Mouse (Mus musculus): ENCODE measurements around the gene Syde2. TPM values are rescaled to one million over a fixed set of nuclear protein-coding genes. Genes with fewer than 3 reads are reported as not detected.

The Syde2 gene
- polyA plus RNA-seq, 1 experiment, result 23.0 TPM

DNA sequence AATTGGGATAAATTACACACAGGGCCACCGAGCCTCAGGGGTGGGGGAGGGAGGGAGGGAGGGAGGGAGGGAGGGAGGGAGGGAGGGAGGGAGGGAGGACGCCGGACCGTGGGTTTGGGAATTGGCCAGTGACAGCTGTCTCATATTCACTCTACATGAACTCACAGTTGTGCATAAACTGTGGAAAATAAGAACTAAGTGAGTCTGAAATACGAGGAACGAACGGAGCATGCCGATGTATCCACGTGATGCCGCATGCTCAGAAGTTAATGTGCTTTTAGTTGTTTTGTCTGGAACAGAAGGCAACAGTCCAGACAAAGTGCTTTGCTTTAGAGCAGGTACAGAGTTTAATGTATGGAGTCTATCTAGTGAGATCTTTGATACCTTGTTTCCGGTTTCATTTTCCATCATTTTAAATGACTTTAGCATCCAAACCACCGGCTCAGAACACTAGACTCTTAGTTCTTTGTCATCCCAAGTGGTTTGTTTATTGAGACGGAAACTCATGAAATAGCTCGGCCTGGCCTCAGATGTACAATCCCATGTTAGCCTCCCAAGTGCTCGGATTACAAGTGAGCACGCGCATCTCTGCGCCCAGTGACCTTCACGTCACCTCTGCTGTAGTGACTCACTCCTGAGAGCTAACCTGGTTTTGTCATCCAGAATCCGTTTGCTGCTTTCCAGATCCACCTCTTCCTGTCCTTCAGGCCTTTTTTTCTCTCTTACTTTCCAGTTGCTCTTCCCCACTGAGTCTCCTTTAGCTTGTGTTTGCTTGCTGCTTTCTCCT is 22.4 kb downstream of the Syde2 start:
- Histone ChIP-seq H3K36me3 (ENCODE audit: control insufficient read depth, insufficient read depth, low read length, poor library complexity, severe bottlenecking) (peaks cover 21% of the 10 kb centered on the region), H3K4me3 (ENCODE audit: low read depth, low read length) (no peak overlapping the region)

DNA sequence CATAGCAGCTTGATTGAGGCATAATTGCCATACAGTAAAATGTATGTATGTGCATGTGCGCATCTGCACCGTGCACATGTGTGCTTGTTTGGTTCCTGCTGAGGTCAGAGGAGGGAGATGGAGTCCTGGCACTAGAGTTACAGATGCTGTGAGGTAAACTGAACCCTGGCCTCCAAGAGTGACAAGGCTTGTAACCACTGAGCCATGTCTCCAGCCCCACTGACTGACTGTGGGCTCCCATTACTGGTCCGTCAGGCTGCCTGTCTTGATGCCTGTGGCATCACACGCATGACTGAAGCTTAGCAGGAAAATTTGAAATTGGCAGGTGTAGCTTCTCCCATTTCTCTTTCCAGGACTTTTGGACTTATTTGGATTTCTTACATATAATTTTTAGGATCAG is 23.1 kb downstream of the Syde2 start:
- no peak for TF ChIP-seq EP300 (IDR thresholded peaks at IDR 0.05; ENCODE audit: insufficient read depth, low read depth, low read length)
- TF ChIP-seq CTCF (IDR thresholded peaks at IDR 0.05; ENCODE audit: low read depth, low read length), result no peak
- no peak for TF ChIP-seq POLR2A (IDR thresholded peaks at IDR 0.05; ENCODE audit: insufficient read depth, low read length)
- 0 out of 2 replicates have a peak, but pooled peaks cover 5% of the 10 kb centered on the region for H3K9me3 ChIP-seq (replicated peaks; ENCODE audit: control insufficient read depth, insufficient read depth, low read length, poor library complexity, severe bottlenecking)
- no peak overlapping the region for H3K9ac ChIP-seq (ENCODE audit: low read depth, poor library complexity, severe bottlenecking)
- H3K27ac ChIP-seq (ENCODE audit: insufficient read depth, low read length), result peak overlapping the region; percentile 42
- no peak overlapping the region for H3K4me3 ChIP-seq (ENCODE audit: low read depth, low read length)
- H3K27me3 ChIP-seq (ENCODE audit: control insufficient read depth, insufficient read depth, low read length, poor library complexity, severe bottlenecking), result no peaks in the 10 kb centered on the region
- peaks cover 2% of the 10 kb centered on the region for H3K4me1 ChIP-seq (ENCODE audit: control insufficient read depth, insufficient read depth, low read length)
- peaks cover 25% of the 10 kb centered on the region for H3K36me3 ChIP-seq (ENCODE audit: control insufficient read depth, insufficient read depth, low read length, poor library complexity, severe bottlenecking)

More for the DNA sequence above, 22.4 kb downstream of the Syde2 start:
- H3K27me3 ChIP-seq (ENCODE audit: control insufficient read depth, insufficient read depth, low read length, poor library complexity, severe bottlenecking), result no peaks in the 10 kb centered on the region
- peaks cover 2% of the 10 kb centered on the region for H3K4me1 ChIP-seq (ENCODE audit: control insufficient read depth, insufficient read depth, low read length)
- no peak overlapping the region for H3K9ac ChIP-seq (ENCODE audit: low read depth, poor library complexity, severe bottlenecking)
- 0 out of 2 replicates have a peak, but pooled peaks cover 5% of the 10 kb centered on the region for H3K9me3 ChIP-seq (replicated peaks; ENCODE audit: control insufficient read depth, insufficient read depth, low read length, poor library complexity, severe bottlenecking)
- TF ChIP-seq POLR2A (IDR thresholded peaks at IDR 0.05; ENCODE audit: insufficient read depth, low read length) (no peak), EP300 (IDR thresholded peaks at IDR 0.05; ENCODE audit: insufficient read depth, low read depth, low read length) (peak; percentile 56; the same call in 1 of the 2 replicates)
- peak overlapping the region; percentile 42 for H3K27ac ChIP-seq (ENCODE audit: insufficient read depth, low read length)

DNA sequence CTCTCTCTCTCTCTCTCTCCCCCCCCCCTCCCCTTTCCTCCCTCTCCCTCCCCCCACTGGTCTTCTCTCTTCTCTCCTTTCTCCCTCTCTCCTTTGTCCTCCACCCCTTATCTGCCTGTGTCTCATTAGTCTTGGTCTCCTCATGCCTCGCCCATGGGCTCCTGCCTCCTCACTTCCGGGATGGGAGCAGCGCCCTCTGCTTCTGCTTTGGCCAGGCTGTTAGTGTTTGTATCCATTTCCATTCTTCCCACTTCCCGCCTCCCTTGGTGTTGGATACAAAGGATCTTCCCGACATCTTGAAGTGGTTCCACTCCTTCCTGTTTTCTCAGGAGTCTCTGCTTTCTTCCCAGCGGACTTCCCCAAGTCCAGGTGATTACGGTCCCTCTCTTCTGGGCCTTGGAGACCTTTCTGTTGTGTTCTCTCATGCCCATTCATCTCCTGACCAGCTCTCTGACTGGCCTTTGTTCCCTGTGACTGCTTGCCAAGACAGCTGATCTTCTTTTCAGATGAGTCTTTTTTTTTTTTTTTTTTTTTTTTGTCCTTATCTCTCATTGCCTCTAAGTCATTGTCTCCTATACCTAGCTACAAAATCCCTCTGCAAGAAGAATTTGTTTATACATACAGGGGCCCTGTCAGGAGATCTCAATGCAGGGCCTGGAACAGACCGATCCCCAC is 24.0 kb downstream of the Syde2 start:
- no peak overlapping the region for H3K27ac ChIP-seq (ENCODE audit: insufficient read depth, low read length)

DNA sequence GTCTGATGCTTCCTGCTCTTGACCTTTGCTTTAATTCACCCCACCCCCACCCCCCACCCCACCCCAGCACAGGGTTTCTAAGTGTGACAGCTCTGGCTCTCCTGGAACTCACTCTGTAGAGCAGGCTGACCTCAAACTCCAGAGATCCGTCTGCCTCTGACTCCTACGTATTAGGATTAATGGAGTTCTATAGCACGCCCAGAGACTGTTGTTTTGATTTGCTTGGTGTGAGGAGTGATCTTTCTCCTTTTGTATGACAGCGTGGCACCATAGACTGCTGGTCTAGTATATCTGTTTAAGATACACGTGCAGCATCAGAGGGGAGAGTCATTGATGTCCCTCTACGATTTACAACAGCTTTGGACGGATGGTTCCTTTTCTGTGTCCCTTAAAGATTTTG is 25.8 kb downstream of the Syde2 start:
- H3K9me3 ChIP-seq (replicated peaks; ENCODE audit: control insufficient read depth, insufficient read depth, low read length, poor library complexity, severe bottlenecking), result 0 out of 2 replicates have a peak, but pooled peaks cover 5% of the 10 kb centered on the region
- H3K27ac ChIP-seq (ENCODE audit: insufficient read depth, low read length), result no peak overlapping the region
- no peaks in the 10 kb centered on the region for H3K4me1 ChIP-seq (ENCODE audit: control insufficient read depth, insufficient read depth, low read length)
- H3K9ac ChIP-seq (ENCODE audit: low read depth, poor library complexity, severe bottlenecking), result no peak overlapping the region
- TF ChIP-seq POLR2A (IDR thresholded peaks at IDR 0.05; ENCODE audit: insufficient read depth, low read length), result no peak
- no peak overlapping the region for H3K4me3 ChIP-seq (ENCODE audit: low read depth, low read length)
- H3K36me3 ChIP-seq (ENCODE audit: control insufficient read depth, insufficient read depth, low read length, poor library complexity, severe bottlenecking), result peaks cover 30% of the 10 kb centered on the region
- no peaks in the 10 kb centered on the region for H3K27me3 ChIP-seq (ENCODE audit: control insufficient read depth, insufficient read depth, low read length, poor library complexity, severe bottlenecking)

More for the DNA sequence above, 24.0 kb downstream of the Syde2 start:
- no peak overlapping the region for H3K9ac ChIP-seq (ENCODE audit: low read depth, poor library complexity, severe bottlenecking)
- TF ChIP-seq POLR2A (IDR thresholded peaks at IDR 0.05; ENCODE audit: insufficient read depth, low read length) (no peak), CTCF (IDR thresholded peaks at IDR 0.05; ENCODE audit: low read depth, low read length) (peak; percentile 33)
- no peak overlapping the region for H3K4me3 ChIP-seq (ENCODE audit: low read depth, low read length)
- 0 out of 2 replicates have a peak, but pooled peaks cover 5% of the 10 kb centered on the region for H3K9me3 ChIP-seq (replicated peaks; ENCODE audit: control insufficient read depth, insufficient read depth, low read length, poor library complexity, severe bottlenecking)
- H3K4me1 ChIP-seq (ENCODE audit: control insufficient read depth, insufficient read depth, low read length), result peaks cover 2% of the 10 kb centered on the region
- no peaks in the 10 kb centered on the region for H3K27me3 ChIP-seq (ENCODE audit: control insufficient read depth, insufficient read depth, low read length, poor library complexity, severe bottlenecking)
- H3K36me3 ChIP-seq (ENCODE audit: control insufficient read depth, insufficient read depth, low read length, poor library complexity, severe bottlenecking), result peaks cover 32% of the 10 kb centered on the region

DNA sequence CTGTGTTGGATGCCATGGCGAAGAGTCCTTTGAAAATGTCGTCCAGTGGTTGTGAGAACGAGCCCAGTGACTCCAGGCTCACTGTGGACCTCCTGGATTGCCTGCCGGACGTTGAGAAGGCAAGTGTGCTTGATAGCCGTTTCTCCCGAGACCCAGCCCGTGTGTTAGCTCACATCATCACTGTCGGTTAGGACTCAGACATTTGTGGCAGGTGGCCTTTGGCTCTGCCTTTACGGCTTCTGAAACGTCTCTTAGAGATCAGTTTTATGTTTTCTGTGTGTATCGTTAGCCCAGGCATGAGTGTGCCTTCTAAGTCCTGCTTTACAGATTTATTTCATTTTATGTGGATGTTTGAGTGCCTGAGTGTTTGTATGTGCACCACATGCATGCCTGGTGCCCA is 26.7 kb downstream of the Syde2 start:
- Histone ChIP-seq H3K4me3 (ENCODE audit: low read depth, low read length) (no peak overlapping the region), H3K36me3 (ENCODE audit: control insufficient read depth, insufficient read depth, low read length, poor library complexity, severe bottlenecking) (peaks cover 35% of the 10 kb centered on the region), H3K9ac (ENCODE audit: low read depth, poor library complexity, severe bottlenecking) (no peak overlapping the region), H3K27ac (ENCODE audit: insufficient read depth, low read length) (no peak overlapping the region), H3K4me1 (ENCODE audit: control insufficient read depth, insufficient read depth, low read length) (no peaks in the 10 kb centered on the region), H3K9me3 (replicated peaks; ENCODE audit: control insufficient read depth, insufficient read depth, low read length, poor library complexity, severe bottlenecking) (0 out of 2 replicates have a peak, but pooled peaks cover 5% of the 10 kb centered on the region), H3K27me3 (ENCODE audit: control insufficient read depth, insufficient read depth, low read length, poor library complexity, severe bottlenecking) (no peaks in the 10 kb centered on the region)
- TF ChIP-seq EP300 (IDR thresholded peaks at IDR 0.05; ENCODE audit: insufficient read depth, low read depth, low read length) (no peak), POLR2A (IDR thresholded peaks at IDR 0.05; ENCODE audit: insufficient read depth, low read length) (no peak), CTCF (IDR thresholded peaks at IDR 0.05; ENCODE audit: low read depth, low read length) (no peak)

DNA sequence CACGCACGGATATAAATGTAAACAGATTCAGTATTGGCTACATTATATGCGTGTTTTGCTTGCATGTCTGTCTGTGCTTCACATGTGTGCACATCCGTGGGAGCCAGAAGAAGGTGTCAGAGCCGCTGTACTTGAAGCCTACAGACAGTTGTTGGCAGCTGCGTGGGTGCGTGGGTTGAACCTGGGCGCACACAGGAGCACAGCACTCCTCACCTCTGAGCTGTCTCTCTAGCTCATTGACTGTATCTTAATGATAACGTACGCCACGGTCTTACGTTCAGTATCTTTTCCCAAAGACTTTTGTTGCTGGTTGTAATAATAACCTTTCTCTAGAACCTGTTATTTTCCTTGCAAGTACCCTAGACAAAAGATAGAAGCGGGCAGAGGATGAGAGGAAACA is 29.3 kb downstream of the Syde2 start:
- no peak overlapping the region for H3K9ac ChIP-seq (ENCODE audit: low read depth, poor library complexity, severe bottlenecking)
- TF ChIP-seq POLR2A (IDR thresholded peaks at IDR 0.05; ENCODE audit: insufficient read depth, low read length), result no peak
- TF ChIP-seq CTCF (IDR thresholded peaks at IDR 0.05; ENCODE audit: low read depth, low read length), result no peak
- TF ChIP-seq EP300 (IDR thresholded peaks at IDR 0.05; ENCODE audit: insufficient read depth, low read depth, low read length), result no peak
- H3K27ac ChIP-seq (ENCODE audit: insufficient read depth, low read length), result no peak overlapping the region
- 0 out of 2 replicates have a peak, but pooled peaks cover 5% of the 10 kb centered on the region for H3K9me3 ChIP-seq (replicated peaks; ENCODE audit: control insufficient read depth, insufficient read depth, low read length, poor library complexity, severe bottlenecking)
- H3K36me3 ChIP-seq (ENCODE audit: control insufficient read depth, insufficient read depth, low read length, poor library complexity, severe bottlenecking), result peaks cover 42% of the 10 kb centered on the region
- H3K4me1 ChIP-seq (ENCODE audit: control insufficient read depth, insufficient read depth, low read length), result no peaks in the 10 kb centered on the region
- no peaks in the 10 kb centered on the region for H3K27me3 ChIP-seq (ENCODE audit: control insufficient read depth, insufficient read depth, low read length, poor library complexity, severe bottlenecking)
- H3K4me3 ChIP-seq (ENCODE audit: low read depth, low read length), result no peak overlapping the region

All from ES-Bruce4 (cell line).